Mouse (Mus musculus): ENCODE data around the gene Zfp217.
A peak's percentile ranks its signal among the peaks of the same experiment; 100 is the strongest.
"Not testable (repeated sequence)": the region's sequence is repeated elsewhere in the genome, so short reads cannot be mapped to it uniquely, and the experiment has no call there.

Zfp217 gene

DNA sequence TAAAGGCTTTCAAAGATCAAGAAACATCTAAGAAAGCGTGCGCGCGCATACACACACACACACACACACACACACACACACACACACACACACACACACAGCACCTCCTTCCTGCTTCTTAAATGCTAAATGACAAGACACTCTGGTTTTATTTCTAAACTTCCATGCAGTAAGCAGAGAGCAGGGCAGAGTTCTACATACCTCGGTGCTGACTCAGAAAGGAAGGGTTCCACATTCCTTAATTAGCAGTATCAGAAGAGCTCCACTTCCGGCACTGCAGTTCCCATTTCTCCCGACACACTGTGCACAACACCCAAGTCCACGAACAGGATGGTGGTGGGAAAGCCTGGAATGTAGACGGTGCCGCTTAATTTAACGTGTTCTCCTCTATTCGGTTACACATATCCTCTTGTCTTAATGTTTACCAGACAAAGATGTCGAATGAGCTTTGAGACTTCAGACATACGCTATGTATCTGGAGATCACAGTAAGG is at the start of gene Zfp217:
Gene Zfp217, minus strand, starts transcription at position 443 of the 493 bp plus-strand sequence.
- DNase-seq (ENCODE audit: low spot score): peak; percentile 46

DNA sequence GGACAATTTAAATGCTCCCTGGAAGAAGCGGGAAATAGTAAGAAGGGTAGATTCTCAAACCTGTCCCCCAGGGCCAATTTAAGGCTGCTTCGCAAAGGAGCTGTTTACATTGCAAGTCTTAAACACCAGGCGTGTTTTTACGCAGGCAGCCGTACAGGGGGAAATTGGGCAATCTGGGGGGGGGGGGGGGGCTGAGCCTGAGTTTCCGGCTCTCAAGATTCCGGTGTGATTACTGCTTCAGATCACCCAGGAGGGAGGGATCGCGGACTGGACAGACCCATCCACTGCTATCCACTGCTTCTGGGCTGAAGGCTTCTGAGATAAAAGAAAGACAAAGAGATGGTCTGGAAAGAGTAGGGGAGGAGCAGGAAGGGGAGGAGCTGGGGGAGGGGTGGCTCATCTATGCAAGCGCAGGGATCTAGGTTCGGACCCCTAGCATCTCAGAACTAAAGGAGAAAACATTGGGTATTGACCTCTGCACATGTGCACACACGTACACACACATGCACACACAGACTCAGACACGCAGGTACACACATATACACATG is 47.7 kb upstream of the Zfp217 start:
- no peak for DNase-seq (ENCODE audit: low spot score)

DNA sequence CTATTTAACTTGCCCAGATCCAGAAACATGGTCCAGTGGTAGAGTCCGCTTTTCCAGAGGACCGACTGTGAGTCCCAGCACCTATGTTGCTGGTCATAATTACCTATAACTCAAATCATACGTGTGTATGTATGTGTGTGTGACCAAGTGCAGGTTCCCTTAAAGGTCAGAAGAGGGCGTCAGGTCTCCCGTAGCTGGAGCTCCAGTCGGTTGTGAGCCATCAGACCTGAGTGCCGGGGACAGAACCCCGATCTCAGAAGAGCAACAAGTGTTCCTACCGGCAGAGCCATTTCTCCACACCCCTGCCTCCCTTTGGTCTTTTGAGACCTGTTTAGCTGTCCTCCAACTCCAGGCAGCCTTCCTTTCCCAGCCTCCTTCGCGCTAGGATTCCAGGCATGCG is 46.9 kb upstream of the Zfp217 start:
- DNase-seq (ENCODE audit: low spot score): no peak

DNA sequence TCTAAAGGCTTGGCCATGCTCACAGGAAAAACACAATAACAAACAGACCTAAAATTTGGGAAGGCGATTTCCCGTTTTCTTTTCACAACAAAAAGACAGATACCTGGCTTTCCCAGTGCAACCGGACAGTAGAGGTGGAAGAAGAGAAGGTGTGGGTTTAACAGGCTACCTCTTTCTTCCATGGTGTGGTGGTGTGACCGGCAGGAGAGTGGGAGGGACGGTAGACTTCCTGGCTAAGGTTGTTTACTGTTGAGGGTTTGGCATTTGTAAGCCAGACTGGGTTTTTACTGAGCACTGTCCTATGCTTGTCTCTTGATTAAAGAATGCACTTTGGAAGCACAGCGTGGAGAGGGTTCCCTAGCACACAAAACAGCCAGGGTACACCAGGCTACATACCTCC is 45.9 kb upstream of the Zfp217 start:
- no peak for DNase-seq (ENCODE audit: low spot score)

DNA sequence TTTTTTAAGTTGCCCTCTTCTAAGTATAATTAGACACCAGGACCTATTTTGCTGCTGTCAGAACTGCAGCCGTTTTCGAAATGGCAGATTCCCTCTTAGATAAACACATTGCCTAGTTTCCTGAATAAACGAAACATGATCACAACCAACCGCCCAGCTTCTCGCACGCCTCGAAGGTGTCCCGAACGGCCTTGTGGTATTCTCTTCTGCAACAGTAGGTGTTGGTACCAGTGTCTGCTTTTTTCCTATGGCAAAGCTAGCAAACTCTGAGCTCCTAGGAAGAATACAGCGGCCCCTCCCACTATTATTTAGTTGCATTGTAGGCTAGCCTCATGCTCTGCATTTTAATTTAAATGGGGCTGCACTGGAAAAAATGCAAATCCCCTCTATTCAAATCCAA is 45.3 kb upstream of the Zfp217 start:
- DNase-seq (ENCODE audit: low spot score): peak; percentile 40

DNA sequence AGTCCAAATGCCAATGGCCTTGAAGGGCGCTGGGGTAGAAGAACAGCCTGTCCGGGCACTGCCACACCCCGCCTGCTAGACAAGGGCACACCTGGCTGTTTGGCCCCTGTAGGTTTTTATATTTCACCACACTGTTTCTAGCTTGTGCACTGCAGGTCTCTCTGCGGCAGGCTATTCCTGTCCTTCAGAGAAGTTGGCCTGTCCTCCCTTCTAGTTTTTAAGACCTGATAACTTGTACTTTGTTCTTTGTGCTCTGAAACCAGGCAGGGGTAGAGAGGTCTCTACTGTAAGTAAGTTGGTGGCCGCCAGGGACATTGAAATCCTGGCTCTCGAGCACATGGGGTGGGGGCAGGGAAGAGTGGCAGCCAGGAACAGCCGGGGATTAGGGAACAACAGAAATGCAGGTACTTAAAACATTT is 44.8 kb upstream of the Zfp217 start:
- DNase-seq (ENCODE audit: low spot score): peak; percentile 71

DNA sequence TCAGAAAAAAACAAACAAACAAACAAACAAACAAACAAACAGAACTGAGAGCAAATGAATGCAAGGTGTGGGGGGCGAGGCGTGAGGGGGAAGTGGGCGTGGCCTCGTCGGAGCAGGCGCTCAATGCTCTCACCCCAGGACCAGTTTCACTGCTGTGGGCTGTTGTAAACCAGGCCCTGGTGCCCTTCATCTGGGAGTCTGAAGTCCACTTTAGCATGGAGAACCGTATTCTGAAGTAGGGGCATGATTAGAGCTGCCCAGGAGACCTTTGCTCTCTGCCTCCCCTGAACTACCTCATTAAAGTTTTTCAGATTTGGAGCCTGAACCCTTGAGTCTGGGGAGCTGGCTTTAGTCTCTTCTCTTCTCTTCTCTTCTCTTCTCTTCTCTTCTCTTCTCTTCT is 40.8 kb upstream of the Zfp217 start:
- no peak for DNase-seq (ENCODE audit: low spot score)

DNA sequence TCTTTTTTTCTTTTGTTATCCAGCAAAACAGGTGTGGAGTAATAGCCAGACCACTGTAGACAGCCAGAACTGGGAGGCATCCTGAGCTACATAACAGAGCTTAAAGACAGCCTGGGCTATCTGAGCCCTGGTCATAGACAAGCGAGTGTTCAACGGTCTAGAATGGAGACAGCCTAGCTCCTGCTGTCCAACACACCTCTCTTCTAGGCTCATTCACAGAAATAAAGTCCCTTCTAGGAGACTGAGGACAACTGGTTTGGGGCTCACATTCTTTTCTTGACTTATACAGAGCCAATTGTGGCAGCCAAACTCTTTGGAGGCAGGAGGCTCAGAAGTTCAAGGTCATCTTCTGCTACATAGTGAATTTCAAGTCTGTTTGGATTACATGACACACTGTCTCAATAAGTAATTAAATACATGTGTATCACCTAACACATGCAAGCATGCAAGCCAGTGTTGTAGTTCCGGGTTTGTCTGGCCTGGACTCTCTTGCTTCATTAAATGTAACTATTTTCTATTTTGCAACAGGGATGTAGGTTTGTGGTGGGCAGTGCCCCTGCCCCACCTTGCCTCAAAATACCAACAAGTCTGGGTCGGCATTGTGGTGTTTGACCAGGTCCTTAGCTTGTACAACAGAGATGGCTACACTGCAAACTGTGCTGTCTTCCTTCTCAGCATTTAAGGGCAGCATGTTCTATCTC is 37.4 kb upstream of the Zfp217 start:
- no peak for DNase-seq (ENCODE audit: low spot score)

DNA sequence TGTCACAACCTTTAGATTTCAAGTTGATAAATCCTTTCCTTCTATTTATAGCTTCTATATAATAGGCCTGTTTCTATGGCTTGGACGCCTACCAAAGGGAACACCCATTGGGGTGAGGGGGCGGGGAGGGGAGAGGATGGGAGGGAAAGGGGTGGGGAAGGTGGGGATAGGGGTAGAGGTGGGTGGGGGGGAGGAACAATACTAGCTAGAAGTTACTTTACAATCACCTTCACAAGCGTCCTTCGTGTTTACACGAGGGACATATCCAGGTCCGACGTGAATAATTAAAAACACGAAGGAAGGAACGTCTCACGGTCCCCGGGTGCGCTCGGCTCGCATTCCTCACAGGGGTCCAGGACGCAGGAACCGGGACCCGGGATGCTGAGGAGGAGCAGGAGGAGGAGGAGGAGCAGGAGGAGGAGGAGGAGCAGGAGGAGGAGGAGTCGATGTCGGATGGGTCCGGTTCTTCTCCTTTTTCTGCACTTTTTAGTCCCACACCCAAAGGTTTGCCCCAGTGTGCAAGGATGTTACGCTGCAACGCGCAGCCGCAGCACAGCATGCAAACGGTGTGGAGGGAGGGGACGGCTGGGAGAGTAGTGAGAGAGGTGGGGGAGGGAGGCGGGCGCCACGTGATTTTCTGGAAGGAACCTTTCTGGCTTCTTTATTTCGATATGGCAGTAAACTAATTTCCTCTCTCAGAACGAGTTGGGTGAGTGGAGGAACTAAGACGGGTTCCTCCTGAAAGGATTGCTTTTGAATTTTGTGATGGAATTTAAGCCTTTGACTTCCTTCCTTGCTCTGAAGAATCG is 36.5 kb upstream of the Zfp217 start:
- peak; percentile 91 for DNase-seq (ENCODE audit: low spot score)

DNA sequence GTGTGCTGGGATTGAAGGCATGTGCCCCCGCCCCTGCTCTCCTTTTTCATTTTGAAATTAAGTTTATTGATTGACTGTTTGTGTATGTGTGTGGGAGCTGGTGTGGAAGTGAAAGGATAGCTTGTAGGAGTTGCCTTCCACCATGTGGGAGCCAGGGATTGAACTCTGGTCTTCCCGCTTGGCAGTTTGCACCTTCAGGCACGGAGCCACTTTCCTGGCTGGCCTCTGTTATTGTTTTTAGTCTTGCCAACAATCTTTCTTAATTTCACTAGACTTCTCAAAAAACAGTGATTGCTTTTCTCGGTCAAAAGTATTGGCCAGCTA is 35.9 kb upstream of the Zfp217 start:
- DNase-seq (ENCODE audit: low spot score): no peak

DNA sequence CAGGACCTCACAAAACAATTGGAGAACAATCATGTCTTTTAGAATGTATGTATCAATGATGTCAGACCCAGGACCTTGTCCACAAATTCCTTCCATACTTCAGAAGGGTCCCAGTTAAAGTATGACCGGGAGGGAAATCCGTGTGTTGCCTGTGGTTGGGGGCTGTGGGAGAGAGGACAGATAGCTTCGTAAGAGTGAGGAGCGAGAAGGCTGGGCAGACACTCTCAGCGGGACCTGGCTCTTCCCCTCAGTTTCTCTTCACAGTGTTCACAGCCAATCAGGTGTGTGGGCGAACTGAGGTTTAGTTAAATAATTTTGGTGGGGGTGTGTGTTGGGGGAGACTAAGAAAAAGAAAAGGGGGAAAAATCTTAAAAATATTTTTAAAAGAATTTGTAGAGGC is 34.0 kb upstream of the Zfp217 start:
- no peak for DNase-seq (ENCODE audit: low spot score)

DNA sequence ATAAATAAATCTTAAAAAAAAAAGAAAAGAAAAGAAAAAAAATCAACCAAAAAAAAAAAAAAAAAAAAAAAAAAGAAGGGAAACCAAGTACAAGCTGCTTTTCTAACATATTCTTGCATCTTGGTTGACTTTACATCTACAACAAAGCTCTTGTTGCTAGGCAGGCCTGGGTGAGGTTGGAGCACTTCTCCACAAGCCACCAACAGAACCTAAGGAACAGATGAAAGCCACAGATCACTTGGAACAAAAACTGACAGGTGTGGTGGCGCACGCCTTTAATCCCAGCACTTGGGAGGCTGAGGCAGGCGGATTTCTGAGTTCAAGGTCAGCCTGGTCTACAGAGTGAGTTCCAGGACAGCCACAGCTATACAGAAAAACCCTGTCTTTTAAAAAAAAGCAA is 32.9 kb upstream of the Zfp217 start:
- DNase-seq (ENCODE audit: low spot score): not testable (repeated sequence)

DNA sequence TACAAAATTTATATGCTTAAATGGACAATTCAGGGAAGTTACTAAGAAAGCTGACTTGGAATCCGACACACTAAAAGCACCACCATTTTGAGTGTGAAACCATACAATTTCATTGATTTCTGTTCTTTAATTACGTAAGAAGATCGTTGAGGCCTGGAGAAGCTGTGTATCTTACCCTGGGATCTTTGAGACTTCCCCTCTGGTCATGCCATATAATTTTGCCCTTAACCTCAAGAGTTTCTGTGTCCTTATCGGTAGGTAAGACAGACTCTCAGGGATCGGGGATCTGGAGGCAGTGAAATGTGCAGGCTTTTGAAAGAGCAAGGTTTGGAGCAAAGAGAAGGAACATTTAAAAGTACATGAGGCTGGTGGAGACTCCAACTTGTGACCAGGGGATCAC is 31.4 kb upstream of the Zfp217 start:
- DNase-seq (ENCODE audit: low spot score): no peak

DNA sequence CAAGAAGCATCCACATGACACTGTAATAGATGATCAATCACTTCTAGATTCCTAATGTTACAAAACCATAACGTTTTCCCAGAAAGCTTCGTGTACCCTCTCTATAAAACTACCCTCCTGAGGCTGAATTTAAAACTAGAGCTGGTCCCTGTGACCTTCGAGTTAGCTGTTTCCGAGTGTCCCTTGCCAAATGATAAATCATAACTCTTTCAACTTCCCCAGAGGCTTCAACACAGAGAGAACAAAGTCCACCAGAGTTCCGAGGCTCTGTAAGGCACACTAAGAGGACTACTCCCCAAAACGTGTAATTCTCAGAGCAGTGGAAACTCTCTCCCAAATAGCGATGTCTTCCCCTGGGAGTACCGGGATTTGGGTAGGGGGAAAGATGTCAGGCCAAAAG is 29.4 kb upstream of the Zfp217 start:
- DNase-seq (ENCODE audit: low spot score): no peak

DNA sequence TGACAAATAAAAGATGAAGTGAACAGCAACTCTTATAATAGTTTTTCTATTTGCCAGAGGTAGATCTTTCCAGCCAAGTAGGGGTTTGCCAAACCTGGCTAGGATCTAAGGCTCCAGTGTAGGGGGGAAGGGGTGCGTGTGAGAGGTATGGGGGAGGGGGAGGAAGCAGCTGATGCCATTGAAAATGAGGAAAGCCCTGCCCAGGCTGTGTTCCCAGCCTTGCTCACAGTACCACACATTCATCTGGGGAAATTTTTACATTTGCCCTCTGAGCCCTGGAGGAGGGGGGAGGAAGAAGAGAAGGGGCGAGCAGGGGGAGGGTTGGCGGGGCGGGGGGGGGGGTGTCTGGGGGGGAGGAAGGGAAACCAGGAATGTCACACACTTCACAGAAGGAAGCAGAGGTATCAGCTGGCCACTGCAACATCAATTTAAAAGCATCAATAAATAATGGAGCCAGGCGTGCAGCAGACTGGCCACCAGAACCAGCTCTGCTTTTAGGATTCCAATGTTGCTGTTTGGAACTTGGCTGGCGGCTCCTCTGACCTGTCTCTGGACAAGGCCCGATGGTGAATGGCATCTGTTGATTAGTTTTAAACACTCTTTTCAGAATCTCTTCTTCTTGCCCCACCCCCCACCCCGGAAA is 28.5 kb upstream of the Zfp217 start:
- peak; percentile 35 for DNase-seq (ENCODE audit: low spot score)

DNA sequence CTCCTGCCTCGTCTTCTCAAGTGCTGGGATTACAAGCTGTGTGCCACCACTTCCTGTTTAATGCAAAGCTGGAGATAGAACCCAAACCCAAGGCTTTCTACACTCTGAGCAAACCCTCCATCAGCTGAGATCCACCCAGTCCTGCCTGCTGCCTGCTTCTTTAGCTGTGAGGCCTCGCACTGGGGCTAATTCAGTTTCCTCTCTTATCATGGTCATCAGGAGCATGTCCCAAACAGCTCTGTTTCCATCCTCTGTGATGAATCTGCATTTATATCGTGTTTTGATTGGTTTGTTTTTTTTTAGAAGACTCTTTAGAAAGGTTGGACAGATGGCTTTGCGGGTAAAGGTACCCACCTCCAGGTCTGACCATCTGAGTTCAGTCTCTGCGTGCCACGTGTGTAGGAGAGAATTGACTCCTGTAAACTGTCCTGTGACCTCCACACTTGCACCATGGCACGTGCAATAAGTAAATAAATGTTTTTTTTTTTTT is 27.8 kb upstream of the Zfp217 start:
- DNase-seq (ENCODE audit: low spot score): no peak

DNA sequence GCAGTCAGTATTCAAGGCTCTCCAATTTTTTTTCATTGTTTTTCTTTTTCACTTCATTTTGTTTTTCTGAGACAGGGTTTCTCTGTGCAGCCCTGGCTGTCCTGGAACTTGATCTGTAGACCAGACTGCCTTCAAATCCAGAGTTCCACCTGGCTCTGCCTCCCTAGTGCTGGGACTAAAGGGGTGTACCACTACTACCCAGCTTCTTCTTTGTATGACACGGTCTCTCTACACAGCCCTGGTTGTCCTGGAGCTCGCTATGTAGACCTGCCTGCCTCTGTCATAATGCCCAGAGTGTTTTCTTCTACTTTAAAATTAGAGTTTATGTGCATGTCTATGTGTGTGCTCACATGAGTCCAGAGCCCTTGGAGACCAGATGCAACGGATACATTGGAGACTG is 27.3 kb upstream of the Zfp217 start:
- DNase-seq (ENCODE audit: low spot score): no peak

DNA sequence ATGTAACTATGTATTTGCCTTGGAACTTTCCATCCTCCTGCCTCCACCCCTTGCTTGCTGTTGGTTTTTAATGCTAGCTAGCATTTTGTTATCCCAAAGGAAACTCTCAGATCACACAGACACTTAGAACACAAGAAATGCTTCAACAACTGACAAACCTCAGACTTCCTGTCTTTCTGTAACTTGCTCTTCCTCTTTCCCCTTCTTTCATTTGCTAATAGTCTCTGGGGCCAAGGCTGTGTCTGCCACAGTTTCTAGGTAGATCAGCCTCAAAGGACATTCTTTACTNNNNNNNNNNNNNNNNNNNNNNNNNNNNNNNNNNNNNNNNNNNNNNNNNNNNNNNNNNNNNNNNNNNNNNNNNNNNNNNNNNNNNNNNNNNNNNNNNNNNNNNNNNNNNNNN is 21.2 kb upstream of the Zfp217 start:
- DNase-seq (ENCODE audit: low spot score): no peak

DNA sequence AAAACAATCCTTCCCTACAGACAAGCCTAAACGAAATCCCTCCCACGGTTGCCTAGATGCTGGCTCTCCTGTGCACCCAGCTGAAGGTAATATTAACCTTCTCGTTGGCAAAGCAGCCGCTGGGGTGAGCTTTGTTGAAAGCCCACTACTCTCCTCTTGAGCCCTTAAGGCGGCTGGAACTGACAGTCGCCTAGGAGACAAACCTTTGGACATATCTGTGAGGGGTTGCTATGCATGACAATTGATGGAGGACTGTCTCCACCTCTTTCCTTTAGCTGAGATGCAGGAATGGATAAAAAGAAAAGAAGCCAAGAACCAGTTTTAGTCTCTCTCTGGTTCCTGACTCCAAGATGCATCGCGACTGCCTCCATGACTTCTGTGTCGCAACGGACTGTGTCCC is 17.7 kb upstream of the Zfp217 start:
- no peak for DNase-seq (ENCODE audit: low spot score)

DNA sequence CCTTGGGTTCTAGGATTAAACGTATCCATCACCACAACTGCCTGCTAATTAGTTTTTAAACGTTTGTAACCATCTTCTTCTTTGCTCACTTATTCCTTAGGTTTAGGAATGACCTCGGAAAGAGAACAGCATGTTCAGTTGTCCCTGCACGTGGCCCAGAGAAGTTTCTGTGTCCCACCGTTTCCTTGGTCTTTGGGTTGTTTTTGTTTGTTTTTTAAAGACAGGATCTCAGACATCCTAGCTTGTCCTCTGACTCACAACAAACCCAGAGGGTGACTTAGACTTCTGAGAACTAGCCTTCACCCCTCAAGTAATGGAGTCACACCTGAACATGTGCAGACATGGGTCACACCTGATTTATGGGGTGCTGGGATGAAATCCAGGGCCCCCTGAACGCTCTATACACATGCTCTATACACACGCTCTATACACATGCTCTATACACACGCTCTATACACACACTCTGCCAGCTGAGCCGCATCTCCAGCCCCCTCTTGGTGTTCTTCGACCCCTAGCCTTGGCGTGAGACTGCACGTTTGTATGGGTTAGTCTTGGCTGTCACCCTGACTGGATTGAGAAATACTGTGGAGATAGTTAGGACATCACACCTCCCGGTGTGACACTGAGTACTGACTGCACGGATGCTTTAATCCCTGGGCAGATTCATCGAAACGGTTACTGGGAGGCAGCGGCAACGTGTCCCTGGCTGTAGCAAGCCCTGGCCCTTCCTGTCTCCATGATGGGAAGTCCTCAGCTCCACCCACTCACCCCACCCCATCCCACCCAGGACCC is 16.0 kb upstream of the Zfp217 start:
- no peak for DNase-seq (ENCODE audit: low spot score)

DNA sequence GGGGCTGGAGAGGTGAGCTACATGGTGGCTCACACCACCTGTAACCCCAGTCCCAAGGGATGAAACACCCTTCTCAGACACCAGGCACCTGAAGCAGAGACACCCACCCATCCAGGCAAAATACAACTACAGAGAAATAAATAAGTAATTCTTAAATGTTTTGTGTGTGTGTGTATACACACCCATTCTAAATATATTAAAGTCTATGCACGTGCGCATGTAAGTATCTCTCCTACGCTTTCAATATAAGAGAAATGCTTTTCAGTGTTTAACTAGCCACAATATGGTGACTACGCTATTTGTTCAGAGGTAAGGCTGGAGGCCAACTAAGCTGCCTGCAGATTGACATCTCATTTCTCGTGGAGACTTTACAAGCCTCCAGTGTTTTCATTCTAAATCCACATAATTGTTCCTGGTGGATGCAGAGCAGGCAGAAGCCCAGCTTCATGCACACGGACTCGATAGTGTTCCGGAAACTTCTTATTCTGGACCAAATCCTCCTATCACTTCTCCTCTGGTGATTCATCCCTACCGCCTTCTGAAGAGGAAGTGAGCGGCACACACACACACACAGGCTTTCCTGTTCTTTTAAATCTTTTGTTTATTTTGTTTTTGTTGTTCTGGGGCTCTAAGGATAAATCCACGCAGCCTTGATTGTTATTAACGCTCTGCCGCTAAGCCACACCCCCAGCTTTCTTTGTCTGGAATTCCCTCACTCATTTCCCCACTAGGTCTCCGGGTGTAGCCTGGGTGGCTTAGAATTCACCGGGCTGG is 12.1 kb upstream of the Zfp217 start:
- no peak for DNase-seq (ENCODE audit: low spot score)
